Comparison of ENCODE assay signal across 13 mouse cellular contexts in genomic region chr13:12540119-12540518, GRCm38 (mm10). TPM values are rescaled to one million over a fixed set of nuclear protein-coding genes. Genes with fewer than 3 reads are reported as not detected.
A peak's percentile ranks its signal among the peaks of the same experiment; 100 is the strongest.
DNase-seq lines count a peak whose midpoint lies in the region; ATAC-seq and TF ChIP-seq lines count a peak whose summit lies in the region.
"Had no signal": no experiment of that assay in that cellular context is flagged by ENCODE, and none has a peak within 500 bp of the region (broad histone marks: within the 10 kb centered on the region; RNA-seq: fewer than 3 reads in every experiment).

No protein-coding gene starts in this region.

- no peak for DNase-seq in hindbrain, embryonic 10.5 days (ENCODE audit: low spot score)
- peak; percentile 52 to 58 for DNase-seq in B cell, adult 2 months
- no peak for DNase-seq in ovary, adult 18-20 months (ENCODE audit: low spot score)
- no peak for DNase-seq in stomach, postnatal 0 days (ENCODE audit: low spot score)
- no peak for DNase-seq in right cerebral cortex, adult 18-20 months
- DNase-seq: cerebellum, adult 2 months; heart, postnatal 14 days; kidney, adult 11 months; liver, embryonic 13.5 days; lung, postnatal 36 days had no signal

- H3K9me3 ChIP-seq in hindbrain, embryonic 12.5 days (replicated peaks): no peaks in the 10 kb centered on the region
- H3K9me3 ChIP-seq in hindbrain, embryonic 10.5 days: peaks cover 4% of the 10 kb centered on the region; the same call in 1 of the 2 replicates
- no peaks in the 10 kb centered on the region for H3K9me3 ChIP-seq in stomach, postnatal 0 days (ENCODE audit: control insufficient read depth, low read length)
- H3K9me3 ChIP-seq: liver, embryonic 13.5 days had no signal

- H3K4me3 ChIP-seq in hindbrain, embryonic 12.5 days: no peak overlapping the region
- no peak overlapping the region for H3K4me3 ChIP-seq in hindbrain, embryonic 10.5 days
- no peak overlapping the region for H3K4me3 ChIP-seq in stomach, postnatal 0 days (ENCODE audit: low read depth, low read length)
- H3K4me3 ChIP-seq: liver, embryonic 13.5 days had no signal

- H3K36me3 ChIP-seq in hindbrain, embryonic 12.5 days: no peaks in the 10 kb centered on the region
- no peaks in the 10 kb centered on the region for H3K36me3 ChIP-seq in hindbrain, embryonic 10.5 days
- no peaks in the 10 kb centered on the region for H3K36me3 ChIP-seq in stomach, postnatal 0 days (ENCODE audit: control insufficient read depth, insufficient read depth, low read length)
- H3K36me3 ChIP-seq: liver, embryonic 13.5 days had no signal

- ATAC-seq in hindbrain, embryonic 12.5 days (ENCODE audit: low FRiP score): no peak
- peak; percentile 60 for ATAC-seq in granulocyte monocyte progenitor cell, adult 5-6 weeks (replicated peaks; ENCODE audit: poor library complexity, severe bottlenecking)
- peak; percentile 61 for ATAC-seq in monocyte, adult 5-6 weeks (replicated peaks; ENCODE audit: insufficient number of reproducible peaks, low FRiP score, low TSS enrichment, poor library complexity, severe bottlenecking)
- ATAC-seq in stomach, postnatal 0 days (ENCODE audit: low FRiP score, low TSS enrichment): no peak

- H3K9ac ChIP-seq in hindbrain, embryonic 12.5 days: no peak overlapping the region
- H3K9ac ChIP-seq in stomach, postnatal 0 days (ENCODE audit: low read length): no peak overlapping the region
- H3K9ac ChIP-seq: liver, embryonic 13.5 days had no signal

- no peak for TF ChIP-seq CTCF in stomach, postnatal 0 days (IDR thresholded peaks at IDR 0.05; ENCODE audit: low read depth)

- no peaks in the 10 kb centered on the region; the same call in none of the 2 replicates for H3K27me3 ChIP-seq in hindbrain, embryonic 12.5 days
- no peaks in the 10 kb centered on the region for H3K27me3 ChIP-seq in hindbrain, embryonic 10.5 days (ENCODE audit: insufficient read depth, poor library complexity, severe bottlenecking)
- H3K27me3 ChIP-seq in stomach, postnatal 0 days (ENCODE audit: control insufficient read depth, insufficient read depth, low read length): no peaks in the 10 kb centered on the region

- TF ChIP-seq EP300 in stomach, postnatal 0 days (optimal IDR thresholded peaks at IDR 0.05): no peak

- H3K4me1 ChIP-seq in hindbrain, embryonic 12.5 days: peaks cover 9% of the 10 kb centered on the region
- peaks cover 12% of the 10 kb centered on the region for H3K4me1 ChIP-seq in hindbrain, embryonic 10.5 days (replicated peaks)
- peaks cover 4% of the 10 kb centered on the region for H3K4me1 ChIP-seq in stomach, postnatal 0 days (replicated peaks; ENCODE audit: control insufficient read depth, insufficient read depth)

- no peak overlapping the region for H3K27ac ChIP-seq in hindbrain, embryonic 12.5 days
- no peak overlapping the region for H3K27ac ChIP-seq in hindbrain, embryonic 10.5 days
- H3K27ac ChIP-seq in stomach, postnatal 0 days (replicated peaks): no peak overlapping the region
- H3K27ac ChIP-seq: liver, embryonic 13.5 days had no signal

- 0 out of 2 replicates have a peak overlapping the region, but pooled peaks have one; percentile 15 for H3K4me2 ChIP-seq in hindbrain, embryonic 12.5 days (replicated peaks)
- no peak overlapping the region for H3K4me2 ChIP-seq in stomach, postnatal 0 days (replicated peaks; ENCODE audit: low read depth)
- H3K4me2 ChIP-seq: liver, embryonic 13.5 days had no signal

- WGBS in hindbrain, embryonic 12.5 days: 73% methylated on average over 13 of the region's 13 CpGs
- WGBS in hindbrain, embryonic 10.5 days: 66% methylated on average over 13 of the region's 13 CpGs
- 79% methylated on average over 13 of the region's 13 CpGs for WGBS in stomach, postnatal 0 days

RNA-seq across cellular contexts. Expression of gene Edaradd, which starts 19.9 kb away (rescaled TPM):
- 0.94 and 1.4 TPM in 2 replicates for polyA plus RNA-seq in hindbrain, embryonic 12.5 days (2016; fragmentation: Nextera tagmentation; extraction: Ambion mirVana)
- polyA plus RNA-seq in hindbrain, embryonic 10.5 days (2016; fragmentation: Nextera tagmentation; extraction: Ambion mirVana): 1.1 TPM in 2 replicates
- 0.58 and 1.1 TPM in 2 replicates for total RNA-seq in granulocyte monocyte progenitor cell, adult 5-6 weeks (2014; fragmentation: Nextera tagmentation)
- total RNA-seq in granulocyte monocyte progenitor cell, adult 5-6 weeks (2017): 0.60 and 0.62 TPM in 2 replicates
- total RNA-seq in monocyte, adult 5-6 weeks (2017): 0.43 to 1.3 TPM (median 1.1 TPM) in 3 replicates
- 2.2 and 2.4 TPM in 2 replicates for polyA plus RNA-seq in stomach, postnatal 0 days (2015; fragmentation: Nextera tagmentation; extraction: Ambion mirVana)
- polyA plus RNA-seq: cerebellum, adult 2 months had no signal

RNA-seq across cellular contexts. Expression of gene Ero1lb, which starts 25.6 kb away (rescaled TPM):
- 13.1 and 13.6 TPM in 2 replicates for polyA plus RNA-seq in hindbrain, embryonic 12.5 days (2016; fragmentation: Nextera tagmentation; extraction: Ambion mirVana)
- polyA plus RNA-seq in hindbrain, embryonic 10.5 days (2016; fragmentation: Nextera tagmentation; extraction: Ambion mirVana): 7.8 and 10.7 TPM in 2 replicates
- total RNA-seq in granulocyte monocyte progenitor cell, adult 5-6 weeks (2014; fragmentation: Nextera tagmentation): 20.9 and 22.2 TPM in 2 replicates
- total RNA-seq in granulocyte monocyte progenitor cell, adult 5-6 weeks (2017): 15.6 and 16.8 TPM in 2 replicates
- 24.5 to 27.2 TPM (median 25.1 TPM) in 3 replicates for total RNA-seq in monocyte, adult 5-6 weeks (2017)
- polyA plus RNA-seq in stomach, postnatal 0 days (2015; fragmentation: Nextera tagmentation; extraction: Ambion mirVana): 7.9 TPM in 2 replicates

Comparison
In these comparisons a context has a peak if more than half of its experiments do, and no peak if none do; other contexts are left out.
1. ATAC-seq: peak in granulocyte monocyte progenitor cell, adult 5-6 weeks (single experiment) and monocyte, adult 5-6 weeks (single experiment); none in hindbrain, embryonic 12.5 days (single experiment) and stomach, postnatal 0 days (single experiment).
2. DNase-seq: peak in B cell, adult 2 months (2 of 2); none in hindbrain, embryonic 10.5 days (single experiment), ovary, adult 18-20 months (single experiment), stomach, postnatal 0 days (single experiment) and right cerebral cortex, adult 18-20 months (single experiment).